Mouse (Mus musculus) forebrain, embryonic 10.5 days (tissue): ENCODE data around the gene Sp6. TPM values are rescaled to one million over a fixed set of nuclear protein-coding genes. Genes with fewer than 3 reads are reported as not detected.

Experiments
- DNase-seq: peaks from one replicate; pipeline ENCODE4 v3.0.0-alpha.2; 2017; ENCODE audit warnings: low spot score; ENCODE audit errors: extremely low spot score
- H3K27ac ChIP-seq: fragments of 300-500 bp; sonication (generic); 2 replicates; pipeline ENCODE4 v1.5.1; 2016; ENCODE audit warnings: mild to moderate bottlenecking
- H3K27me3 ChIP-seq: fragments of 300-500 bp; sonication (generic); 2 replicates; pipeline ENCODE4 v1.6.1; 2016; ENCODE audit warnings: mild to moderate bottlenecking; ENCODE audit not compliant: poor library complexity, severe bottlenecking
- H3K36me3 ChIP-seq: fragments of 300-500 bp; sonication (generic); replicated peaks from 2 replicates; pipeline ENCODE4 v1.6.1; 2016; ENCODE audit warnings: mild to moderate bottlenecking, moderate library complexity
- H3K4me1 ChIP-seq: fragments of 300-500 bp; sonication (generic); 2 replicates; pipeline ENCODE4 v1.6.1; 2016
- H3K4me3 ChIP-seq: fragments of 300-500 bp; sonication (generic); 2 replicates; pipeline ENCODE4 v1.5.1; 2016; ENCODE audit warnings: mild to moderate bottlenecking, moderate library complexity
- H3K9me3 ChIP-seq: fragments of 300-500 bp; sonication (generic); 2 replicates; pipeline ENCODE4 v1.6.1; 2016; ENCODE audit warnings: mild to moderate bottlenecking, moderate library complexity
- WGBS: fragments of 180-500 bp; shearing (Covaris S2); methylation state at CpG from one replicate; pipeline ENCODE4 v1.1.7; 2016; 5-methylcytosine and 5-hydroxymethylcytosine counted together
- polyA plus RNA-seq: library from polyadenylated mRNA; unstranded; fragments of >200 nt; fragmentation: Nextera tagmentation; extraction: Ambion mirVana; gene quantifications from 2 replicates; pipeline ENCODE4 v1.2.1, GENCODE M21; 2016

The Sp6 gene
- polyA plus RNA-seq, 1 experiment from 2014 or later: 1.8 TPM

GRCm38 (mm10) chr11:96987873-96988655 lies 25.1 kb upstream of the Sp6 start:
- Histone ChIP-seq H3K36me3 (no peaks in the 10 kb centered on the region), H3K4me1 (peaks cover 48% of the 10 kb centered on the region), H3K27ac (peak overlapping the region; percentile 51; the same call in 1 of the 2 replicates), H3K4me3 (peak overlapping the region; percentile 46), H3K9me3 (no peaks in the 10 kb centered on the region), H3K27me3 (peaks cover 89% of the 10 kb centered on the region)
- DNase-seq: no peak
- 6% methylated on average over 31 of the region's 31 CpGs for WGBS

- no peak for DNase-seq
- Histone ChIP-seq H3K27ac (no peak overlapping the region), H3K4me3 (no peak overlapping the region), H3K4me1 (peaks cover 66% of the 10 kb centered on the region), H3K9me3 (no peaks in the 10 kb centered on the region), H3K36me3 (no peaks in the 10 kb centered on the region), H3K27me3 (peaks cover 87% of the 10 kb centered on the region)
- 87% methylated on average over 5 of the region's 5 CpGs for WGBS
Measured at GRCm38 (mm10) chr11:96991501-96991900, 21.7 kb upstream of the Sp6 start.

- Histone ChIP-seq H3K27ac (peak overlapping the region; percentile 8; the same call in 1 of the 2 replicates), H3K9me3 (no peaks in the 10 kb centered on the region), H3K4me1 (peaks cover 68% of the 10 kb centered on the region), H3K27me3 (peaks cover 87% of the 10 kb centered on the region), H3K4me3 (no peak overlapping the region), H3K36me3 (no peaks in the 10 kb centered on the region)
- no peak for DNase-seq
- 58% methylated on average over 8 of the region's 8 CpGs for WGBS
Measured at GRCm38 (mm10) chr11:96992722-96993311, 20.4 kb upstream of the Sp6 start.

GRCm38 (mm10) chr11:96995031-96995430 lies 18.2 kb upstream of the Sp6 start:
- DNase-seq: no peak
- H3K4me1 ChIP-seq: peaks cover 67% of the 10 kb centered on the region
- H3K36me3 ChIP-seq: no peaks in the 10 kb centered on the region
- no peaks in the 10 kb centered on the region for H3K9me3 ChIP-seq
- H3K27ac ChIP-seq: 0 out of 2 replicates have a peak overlapping the region, but pooled peaks have one; percentile 42
- H3K27me3 ChIP-seq: peaks cover 87% of the 10 kb centered on the region
- H3K4me3 ChIP-seq: 0 out of 2 replicates have a peak overlapping the region, but pooled peaks have one; percentile 1
- WGBS: 15% methylated on average over 5 of the region's 5 CpGs

- peaks cover 97% of the 10 kb centered on the region for H3K27me3 ChIP-seq
Measured at GRCm38 (mm10) chr11:96995836-96996772, 17.1 kb upstream of the Sp6 start.

GRCm38 (mm10) chr11:96996773-96997379 lies 16.3 kb upstream of the Sp6 start:
- no peaks in the 10 kb centered on the region for H3K36me3 ChIP-seq
- no peaks in the 10 kb centered on the region for H3K9me3 ChIP-seq
- peaks cover 98% of the 10 kb centered on the region for H3K27me3 ChIP-seq
- DNase-seq: no peak
- WGBS: 6% methylated on average over 17 of the region's 17 CpGs
- peaks cover 78% of the 10 kb centered on the region for H3K4me1 ChIP-seq
- peak overlapping the region; percentile 87 for H3K27ac ChIP-seq
- peak overlapping the region; percentile 52 for H3K4me3 ChIP-seq

More at GRCm38 (mm10) chr11:96995836-96996772, 17.1 kb upstream of the Sp6 start:
- Histone ChIP-seq H3K36me3 (no peaks in the 10 kb centered on the region), H3K4me3 (no peak overlapping the region), H3K4me1 (peaks cover 75% of the 10 kb centered on the region), H3K9me3 (no peaks in the 10 kb centered on the region), H3K27ac (peak overlapping the region; percentile 87; the same call in 1 of the 2 replicates)
- DNase-seq: no peak
- 73% methylated on average over 15 of the region's 15 CpGs for WGBS

GRCm38 (mm10) chr11:96997380-96997956 lies 15.7 kb upstream of the Sp6 start:
- DNase-seq: peak; percentile 75
- Histone ChIP-seq H3K4me3 (peak overlapping the region; percentile 52), H3K9me3 (no peaks in the 10 kb centered on the region), H3K4me1 (peaks cover 73% of the 10 kb centered on the region), H3K27me3 (peaks cover 98% of the 10 kb centered on the region), H3K36me3 (no peaks in the 10 kb centered on the region), H3K27ac (peak overlapping the region; percentile 87)
- under 1% methylated on average over 30 of the region's 30 CpGs for WGBS

GRCm38 (mm10) chr11:97003170-97003569 lies 10.0 kb upstream of the Sp6 start:
- DNase-seq: no peak
- WGBS: 41% methylated on average over 5 of the region's 5 CpGs

GRCm38 (mm10) chr11:97007093-97007794 lies 6.0 kb upstream of the Sp6 start:
- Histone ChIP-seq H3K4me1 (peaks cover 38% of the 10 kb centered on the region), H3K9me3 (no peaks in the 10 kb centered on the region), H3K36me3 (no peaks in the 10 kb centered on the region), H3K27me3 (peaks cover 81% of the 10 kb centered on the region), H3K4me3 (no peak overlapping the region), H3K27ac (no peak overlapping the region)
- DNase-seq: no peak
- 81% methylated on average over 9 of the region's 9 CpGs for WGBS

More at GRCm38 (mm10) chr11:97003170-97003569, 10.0 kb upstream of the Sp6 start:
- no peak overlapping the region for H3K4me3 ChIP-seq
- peaks cover 81% of the 10 kb centered on the region for H3K27me3 ChIP-seq
- H3K4me1 ChIP-seq: peaks cover 37% of the 10 kb centered on the region
- H3K36me3 ChIP-seq: no peaks in the 10 kb centered on the region
- H3K27ac ChIP-seq: 0 out of 2 replicates have a peak overlapping the region, but pooled peaks have one; percentile 17
- no peaks in the 10 kb centered on the region for H3K9me3 ChIP-seq

- Histone ChIP-seq H3K27me3 (peaks cover 81% of the 10 kb centered on the region), H3K27ac (peak overlapping the region; percentile 6; the same call in 1 of the 2 replicates), H3K4me1 (peaks cover 36% of the 10 kb centered on the region), H3K36me3 (no peaks in the 10 kb centered on the region), H3K4me3 (no peak overlapping the region), H3K9me3 (no peaks in the 10 kb centered on the region)
- no peak for DNase-seq
- WGBS: 64% methylated on average over 8 of the region's 8 CpGs
Measured at GRCm38 (mm10) chr11:97009198-97009790, 3.9 kb upstream of the Sp6 start.
